Mouse (Mus musculus): ENCODE measurements around the gene Cyp11a1. TPM values are rescaled to one million over a fixed set of nuclear protein-coding genes. Genes with fewer than 3 reads are reported as not detected.

Gene Cyp11a1
- polyA plus RNA-seq, 1 experiment, result 0.28 TPM

- no peaks in the 10 kb centered on the region for H3K4me1 ChIP-seq (ENCODE audit: control insufficient read depth, insufficient read depth, low read length)
- DNase-seq, result no peak
- TF ChIP-seq CTCF (IDR thresholded peaks at IDR 0.05; ENCODE audit: insufficient read depth, low read length) (no peak), POLR2A (IDR thresholded peaks at IDR 0.05; ENCODE audit: borderline replicate concordance, extremely low read depth, low read depth, low read length) (no peak)
- 8% methylated on average over 3 of the region's 3 CpGs for WGBS
- H3K4me3 ChIP-seq (replicated peaks; ENCODE audit: extremely low read depth, low read depth, low read length), result no peak within 1 kb of the TSS
Observed at GRCm38 (mm10) chr9:58063531-58063930, 57.3 kb downstream of the Cyp11a1 start, which contains the start of gene Stra6. Gene Stra6, plus strand, starts transcription at chr9:58063788.

DNA sequence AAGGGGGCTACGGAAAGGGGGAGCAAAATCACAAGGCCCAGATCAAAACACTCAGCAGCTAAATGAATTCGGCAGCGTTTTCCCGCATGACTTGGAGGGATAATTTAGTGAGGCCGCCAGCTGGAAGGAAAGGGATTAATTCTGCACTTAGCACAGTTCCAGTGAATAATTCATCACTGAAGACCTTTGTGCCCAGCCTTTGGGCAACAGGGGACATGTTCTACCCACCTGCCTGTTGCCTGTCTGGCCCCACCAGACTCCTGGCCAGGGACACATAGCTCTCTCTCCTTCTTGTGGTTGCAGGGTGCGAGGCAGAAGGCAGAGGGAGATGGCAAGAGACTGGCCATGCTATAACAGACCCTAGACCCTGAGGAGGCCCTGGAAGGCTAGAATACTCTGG is 59.3 kb downstream of the Cyp11a1 start:
- no peak for TF ChIP-seq CTCF (IDR thresholded peaks at IDR 0.05; ENCODE audit: insufficient read depth, low read length)
- TF ChIP-seq POLR2A (IDR thresholded peaks at IDR 0.05; ENCODE audit: borderline replicate concordance, extremely low read depth, low read depth, low read length), result no peak
- no peaks in the 10 kb centered on the region for H3K4me1 ChIP-seq (ENCODE audit: control insufficient read depth, insufficient read depth, low read length)
- 61% methylated on average over 6 of the region's 6 CpGs for WGBS
- DNase-seq, result no peak
- no peak overlapping the region for H3K4me3 ChIP-seq (replicated peaks; ENCODE audit: extremely low read depth, low read depth, low read length)

- DNase-seq, result no peak
- TF ChIP-seq POLR2A (IDR thresholded peaks at IDR 0.05; ENCODE audit: borderline replicate concordance, extremely low read depth, low read depth, low read length) (no peak), CTCF (IDR thresholded peaks at IDR 0.05; ENCODE audit: insufficient read depth, low read length) (no peak)
- 62% methylated on average over 6 of the region's 6 CpGs for WGBS
- H3K4me3 ChIP-seq (replicated peaks; ENCODE audit: extremely low read depth, low read depth, low read length), result no peak overlapping the region
- no peaks in the 10 kb centered on the region for H3K4me1 ChIP-seq (ENCODE audit: control insufficient read depth, insufficient read depth, low read length)
Observed at GRCm38 (mm10) chr9:58065977-58066730, 59.9 kb downstream of the Cyp11a1 start.

DNA sequence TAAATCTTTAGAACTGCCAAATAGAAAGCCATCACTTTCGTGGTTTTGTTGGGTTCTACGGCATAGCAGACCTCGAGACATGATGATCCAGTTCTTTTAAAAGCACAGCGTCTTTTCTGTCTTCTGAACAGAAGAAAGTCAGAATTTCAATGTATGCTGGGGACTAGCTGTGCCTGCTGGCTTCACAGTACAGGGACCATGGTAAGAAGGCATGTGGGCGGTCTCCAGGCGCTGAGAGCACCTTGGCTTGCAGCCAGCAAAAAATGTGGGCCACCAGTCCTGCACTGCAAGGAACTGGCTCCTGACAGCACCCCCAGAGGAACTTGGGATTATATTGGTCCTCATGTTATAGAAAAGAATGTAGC is 60.5 kb downstream of the Cyp11a1 start:
- TF ChIP-seq POLR2A (IDR thresholded peaks at IDR 0.05; ENCODE audit: borderline replicate concordance, extremely low read depth, low read depth, low read length), result no peak
- TF ChIP-seq CTCF (IDR thresholded peaks at IDR 0.05; ENCODE audit: insufficient read depth, low read length), result no peak
- no peak for DNase-seq
- no peak overlapping the region for H3K4me3 ChIP-seq (replicated peaks; ENCODE audit: extremely low read depth, low read depth, low read length)
- WGBS, result 55% methylated on average over 6 of the region's 6 CpGs
- no peaks in the 10 kb centered on the region for H3K4me1 ChIP-seq (ENCODE audit: control insufficient read depth, insufficient read depth, low read length)

DNA sequence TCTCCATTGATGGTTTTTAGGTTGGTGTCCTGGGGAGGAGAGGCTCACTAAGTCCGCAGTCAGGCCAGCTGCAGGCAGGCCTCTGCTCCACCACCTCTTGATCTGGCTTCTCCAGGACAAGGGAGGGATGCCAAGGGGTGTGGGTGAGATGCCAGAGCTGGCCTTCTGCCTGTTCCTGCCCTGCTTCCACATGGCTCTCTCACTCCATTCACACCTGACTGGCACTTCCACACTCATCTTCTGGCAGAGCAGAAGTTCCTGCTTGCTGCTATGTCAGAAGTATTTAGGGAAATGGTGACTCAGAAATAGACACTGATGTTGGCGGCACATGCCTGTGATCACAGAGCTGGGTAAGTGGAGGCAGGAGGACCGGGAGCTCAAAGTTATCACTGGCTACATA is 61.3 kb downstream of the Cyp11a1 start:
- H3K4me1 ChIP-seq (ENCODE audit: control insufficient read depth, insufficient read depth, low read length), result no peaks in the 10 kb centered on the region
- H3K4me3 ChIP-seq (replicated peaks; ENCODE audit: extremely low read depth, low read depth, low read length), result no peak overlapping the region
- TF ChIP-seq POLR2A (IDR thresholded peaks at IDR 0.05; ENCODE audit: borderline replicate concordance, extremely low read depth, low read depth, low read length) (no peak), CTCF (IDR thresholded peaks at IDR 0.05; ENCODE audit: insufficient read depth, low read length) (no peak)
- WGBS, result 79% methylated on average over 3 of the region's 3 CpGs
- DNase-seq, result no peak

DNA sequence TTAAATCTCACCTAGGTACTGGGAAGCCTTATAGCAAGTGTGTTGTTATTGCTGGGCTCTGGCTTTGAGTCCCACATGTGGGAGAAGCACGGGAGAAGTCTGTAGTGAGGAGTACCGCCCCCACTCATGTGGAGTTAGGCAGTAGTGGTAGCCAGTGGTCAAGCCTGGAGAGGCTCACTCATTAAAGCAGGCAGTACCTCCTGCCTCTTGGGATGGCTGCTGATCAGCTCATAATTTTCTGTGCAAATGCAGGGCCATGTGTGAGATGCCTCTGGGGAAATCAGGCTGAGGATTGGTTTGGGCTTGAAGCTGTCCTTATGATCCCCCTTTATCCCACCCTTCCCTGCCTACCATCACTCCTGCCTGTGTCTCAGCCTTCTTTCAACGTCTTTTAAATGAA is 68.3 kb downstream of the Cyp11a1 start:
- no peak for DNase-seq
- no peak overlapping the region for H3K4me3 ChIP-seq (replicated peaks; ENCODE audit: extremely low read depth, low read depth, low read length)
- TF ChIP-seq POLR2A (IDR thresholded peaks at IDR 0.05; ENCODE audit: borderline replicate concordance, extremely low read depth, low read depth, low read length), result no peak
- TF ChIP-seq CTCF (IDR thresholded peaks at IDR 0.05; ENCODE audit: insufficient read depth, low read length), result no peak
- H3K4me1 ChIP-seq (ENCODE audit: control insufficient read depth, insufficient read depth, low read length), result no peaks in the 10 kb centered on the region
- WGBS, result 47% methylated on average over 3 of the region's 3 CpGs

Other genes starting within 250 kb of the Cyp11a1 start
- 95.5 and 159 TPM in 2 replicates for gene Clk3, start 240.6 kb upstream of the Cyp11a1 start, polyA plus RNA-seq (2012; rRNA removed)
- 16.4 and 16.6 TPM in 2 replicates for gene Arid3b, start 169.6 kb upstream of the Cyp11a1 start, polyA plus RNA-seq (2012; rRNA removed)
- gene Ubl7, start 95.4 kb upstream of the Cyp11a1 start, polyA plus RNA-seq (2012; rRNA removed), result 131 and 138 TPM in 2 replicates
- 69.3 and 90.1 TPM in 2 replicates for gene Sema7a, start 66.3 kb upstream of the Cyp11a1 start, polyA plus RNA-seq (2012; rRNA removed)
- 0.65 and 0.68 TPM in 2 replicates for gene Stra6, start 57.4 kb downstream of the Cyp11a1 start, polyA plus RNA-seq (2012; rRNA removed)
- 7.8 and 8.5 TPM in 2 replicates for gene Ccdc33, start 112.4 kb downstream of the Cyp11a1 start, polyA plus RNA-seq (2012; rRNA removed)
- 62.6 and 74.0 TPM in 2 replicates for gene Islr, start 197.9 kb downstream of the Cyp11a1 start, polyA plus RNA-seq (2012; rRNA removed)
- gene Islr2, start 197.9 kb downstream of the Cyp11a1 start, polyA plus RNA-seq (2012; rRNA removed), result 0.11 and 0.90 TPM in 2 replicates
- 24.0 and 29.6 TPM in 2 replicates for gene Pml, start 243.4 kb downstream of the Cyp11a1 start, polyA plus RNA-seq (2012; rRNA removed)
- 38.8 and 52.2 TPM in 2 replicates for gene Stoml1, start 246.8 kb downstream of the Cyp11a1 start, polyA plus RNA-seq (2012; rRNA removed)

Measured in lung, adult 2 months (tissue).